Mouse (Mus musculus): ENCODE results near the gene Smyd5.

DNA sequence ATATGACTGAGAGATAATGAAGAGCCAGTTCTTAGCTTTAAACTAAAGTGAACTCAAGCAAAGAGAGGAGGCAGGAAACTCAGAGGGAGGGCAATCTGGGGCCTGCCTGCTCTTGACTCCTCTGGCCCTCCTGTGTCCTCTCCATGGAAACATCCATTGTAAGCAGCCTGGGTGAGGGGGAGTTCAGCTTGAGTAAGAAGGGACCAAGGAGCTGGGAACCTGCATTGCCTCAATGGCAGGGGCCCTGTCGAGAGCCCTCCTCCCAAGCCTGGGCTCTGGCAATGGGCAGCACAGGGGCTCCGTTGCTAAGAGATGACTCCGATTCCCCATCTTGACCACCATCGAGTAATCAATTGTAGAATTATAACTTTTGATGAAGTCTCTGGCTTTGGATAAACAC lies 56.7 kb downstream of the Smyd5 start:
- no peak for TF ChIP-seq POLR2A (IDR thresholded peaks at IDR 0.05; ENCODE audit: low read depth, low read length)
- no peak for TF ChIP-seq CTCF (IDR thresholded peaks at IDR 0.05; ENCODE audit: borderline replicate concordance, insufficient read depth, low read length)

Data from embryonic fibroblast, embryonic 13.5 days (primary cell).